Mouse (Mus musculus) embryonic facial prominence, embryonic 11.5 days (tissue): ENCODE results near the gene Vwa1. TPM values are rescaled to one million over a fixed set of nuclear protein-coding genes. Genes with fewer than 3 reads are reported as not detected.
"Not testable (repeated sequence)": the region's sequence is repeated elsewhere in the genome, so short reads cannot be mapped to it uniquely, and the experiment has no call there.

Experiments
- ATAC-seq: fragments of 200-750 bp; cut with Nextera tagmentation; replicated peaks from 2 replicates; pipeline ENCODE4 v1.8.0; 2017; ENCODE audit warnings: low read depth; ENCODE audit not compliant: insufficient number of reproducible peaks, low FRiP score, low TSS enrichment
- DNase-seq: peaks from one replicate; pipeline ENCODE4 v3.0.0-alpha.2; 2015; ENCODE audit warnings: low spot score
- H3K27ac ChIP-seq: fragments of 300-500 bp; sonication (generic); replicated peaks from 2 replicates; pipeline ENCODE4 v1.5.1; 2014; ENCODE audit warnings: mild to moderate bottlenecking, low read depth, low read length, control low read depth
- H3K27me3 ChIP-seq: fragments of 300-500 bp; sonication (generic); 2 replicates; pipeline ENCODE4 v1.6.1; 2014; ENCODE audit warnings: mild to moderate bottlenecking, low read length, moderate library complexity, mixed read lengths; ENCODE audit not compliant: control insufficient read depth, insufficient read depth
- H3K36me3 ChIP-seq: fragments of 300-500 bp; sonication (generic); replicated peaks from 2 replicates; pipeline ENCODE4 v1.6.1; 2014; ENCODE audit warnings: low read depth, mild to moderate bottlenecking, low read length, moderate library complexity, mixed read lengths; ENCODE audit not compliant: control insufficient read depth, insufficient read depth
- H3K4me1 ChIP-seq: fragments of 300-500 bp; sonication (generic); 2 replicates; pipeline ENCODE4 v1.6.1; 2014; ENCODE audit warnings: low read length, mixed read lengths; ENCODE audit not compliant: control insufficient read depth, insufficient read depth
- H3K4me2 ChIP-seq: fragments of 300-500 bp; sonication (generic); 2 replicates; pipeline ENCODE4 v1.6.1; 2014; ENCODE audit warnings: low read depth, mild to moderate bottlenecking, control low read depth, low read length, moderate library complexity
- H3K4me3 ChIP-seq: fragments of 300-500 bp; sonication (generic); 2 replicates; pipeline ENCODE4 v1.5.1; 2014; ENCODE audit warnings: low read depth, low read length, control low read depth
- H3K9ac ChIP-seq: fragments of 300-500 bp; sonication (generic); replicated peaks from 2 replicates; pipeline ENCODE4 v1.6.1; 2014; ENCODE audit warnings: mild to moderate bottlenecking, control low read depth, low read length
- H3K9me3 ChIP-seq: fragments of 300-500 bp; sonication (generic); replicated peaks from 2 replicates; pipeline ENCODE4 v1.6.1; 2016; ENCODE audit warnings: mild to moderate bottlenecking, low read length, inconsistent platforms, mixed read lengths; ENCODE audit not compliant: control insufficient read depth
- WGBS: fragments of 180-500 bp; shearing (Covaris S2); extraction: QIAGEN DNeasy Blood & Tissue Kit; methylation state at CpG from one replicate; pipeline ENCODE4 v1.1.7; 2014; 5-methylcytosine and 5-hydroxymethylcytosine counted together
- polyA plus RNA-seq: library from polyadenylated mRNA; unstranded; fragments of >200 nt; fragmentation: Nextera tagmentation; extraction: Ambion mirVana; gene quantifications from 2 replicates; pipeline ENCODE4 v1.2.1, GENCODE M21; 2014

Vwa1 gene
- polyA plus RNA-seq, 1 experiment from 2014 or later: 4.7 TPM

GRCm38 (mm10) chr4:155788833-155789232 is 14.3 kb upstream of the Vwa1 start:
- H3K4me2 ChIP-seq, H3K27me3 ChIP-seq, H3K4me3 ChIP-seq, ATAC-seq, H3K27ac ChIP-seq, H3K36me3 ChIP-seq, H3K9me3 ChIP-seq, H3K9ac ChIP-seq, H3K4me1 ChIP-seq, DNase-seq: not testable (repeated sequence)
- WGBS: 76% methylated on average over 4 of the region's 4 CpGs

GRCm38 (mm10) chr4:155788300-155788699 is 13.8 kb upstream of the Vwa1 start:
- DNase-seq (no peak), ATAC-seq (no peak)
- Histone ChIP-seq H3K9ac (no peak overlapping the region), H3K36me3 (no peaks in the 10 kb centered on the region), H3K9me3 (no peaks in the 10 kb centered on the region), H3K4me1 (no peaks in the 10 kb centered on the region), H3K27me3 (no peaks in the 10 kb centered on the region), H3K27ac (no peak overlapping the region), H3K4me3 (no peak overlapping the region), H3K4me2 (no peak overlapping the region)
- WGBS: 81% methylated on average over 3 of the region's 3 CpGs

DNA sequence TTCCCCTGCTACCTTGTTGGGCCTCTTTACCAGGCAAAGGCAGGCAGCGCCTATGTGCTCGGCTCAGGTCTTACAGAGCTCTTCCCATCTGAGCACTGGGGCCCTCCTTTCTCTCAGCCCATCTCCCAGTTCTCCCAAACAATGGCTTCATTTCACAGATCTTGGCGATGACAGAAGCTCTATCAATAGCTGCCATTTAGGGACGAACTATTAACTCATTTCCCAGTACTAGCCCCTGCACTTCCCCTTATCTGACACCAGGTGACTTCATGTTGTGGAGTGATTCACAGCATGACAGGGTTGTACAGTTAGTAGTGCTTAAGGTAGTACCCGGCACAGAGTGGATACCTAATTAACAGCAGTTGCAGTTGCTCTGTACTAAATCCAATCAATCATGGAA is 11.3 kb upstream of the Vwa1 start, which contains the start of gene Tmem88b:
TSS of gene Tmem88b (minus strand) at position 56 of the 400 bp plus-strand sequence.
- DNase-seq (no peak), ATAC-seq (no peak)
- Histone ChIP-seq H3K9me3 (no peaks in the 10 kb centered on the region), H3K36me3 (no peaks in the 10 kb centered on the region), H3K27me3 (no peaks in the 10 kb centered on the region), H3K9ac (no peak within 1 kb of the TSS), H3K4me1 (no peaks in the 10 kb centered on the region), H3K27ac (no peak within 1 kb of the TSS), H3K4me3 (peak within 1 kb of the TSS; percentile 52; the same call in 1 of the 2 replicates), H3K4me2 (peak within 1 kb of the TSS; percentile 74)
- WGBS: 61% methylated on average over 5 of the region's 5 CpGs

GRCm38 (mm10) chr4:155785246-155785645 is 10.7 kb upstream of the Vwa1 start:
- H3K9ac ChIP-seq: no peak overlapping the region

DNA sequence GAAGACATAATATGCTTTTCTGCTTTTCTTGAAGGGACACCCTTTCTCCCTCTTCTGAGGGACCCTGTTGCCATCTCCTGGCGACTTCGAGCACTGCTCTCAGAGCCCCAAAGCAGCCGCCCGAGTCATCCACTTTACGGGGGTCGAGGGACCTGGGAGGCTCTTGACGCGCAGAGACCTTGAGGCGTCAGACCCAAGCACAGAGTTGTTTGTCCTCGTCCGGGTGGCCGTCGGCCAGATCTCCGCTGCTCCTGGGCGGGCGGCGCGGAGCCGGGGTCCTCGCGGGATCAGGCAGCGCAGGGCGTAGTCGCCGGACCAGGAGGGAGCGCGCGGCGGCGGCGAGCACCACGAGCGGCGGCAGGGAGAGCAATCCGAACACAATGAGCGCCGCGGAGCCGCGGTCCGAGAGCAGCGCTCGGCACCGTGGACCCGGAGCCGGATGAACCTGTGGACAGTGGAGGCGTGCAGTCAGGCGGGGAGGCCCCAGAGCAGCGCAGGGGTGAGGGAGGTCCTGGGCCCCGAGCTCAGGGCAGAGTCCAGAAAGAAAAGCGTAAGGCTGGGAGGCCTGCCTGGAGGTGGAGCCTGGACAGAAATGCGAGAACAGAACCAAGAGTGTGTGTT is 9.7 kb upstream of the Vwa1 start:
- Histone ChIP-seq H3K4me3 (peak overlapping the region; percentile 52), H3K9ac (peak overlapping the region; percentile 83), H3K27me3 (no peaks in the 10 kb centered on the region), H3K9me3 (no peaks in the 10 kb centered on the region), H3K4me2 (peak overlapping the region; percentile 74), H3K4me1 (no peaks in the 10 kb centered on the region), H3K36me3 (no peaks in the 10 kb centered on the region), H3K27ac (peak overlapping the region; percentile 39)
- under 1% methylated on average over 52 of the region's 52 CpGs for WGBS
- ATAC-seq (peak; percentile 74), DNase-seq (peak; percentile 85)

More at GRCm38 (mm10) chr4:155785246-155785645, 10.7 kb upstream of the Vwa1 start:
- Histone ChIP-seq H3K4me3 (no peak overlapping the region), H3K27ac (no peak overlapping the region), H3K36me3 (no peaks in the 10 kb centered on the region), H3K27me3 (no peaks in the 10 kb centered on the region), H3K9me3 (no peaks in the 10 kb centered on the region), H3K4me1 (no peaks in the 10 kb centered on the region), H3K4me2 (no peak overlapping the region)
- WGBS: 78% methylated on average over 10 of the region's 10 CpGs
- ATAC-seq: no peak
- no peak for DNase-seq

- ATAC-seq (no peak), DNase-seq (no peak)
- Histone ChIP-seq H3K4me2 (peak overlapping the region; percentile 74; the same call in 1 of the 2 replicates), H3K27ac (no peak overlapping the region), H3K27me3 (no peaks in the 10 kb centered on the region), H3K36me3 (no peaks in the 10 kb centered on the region), H3K9me3 (no peaks in the 10 kb centered on the region), H3K9ac (peak overlapping the region; percentile 83), H3K4me3 (peak overlapping the region; percentile 52), H3K4me1 (no peaks in the 10 kb centered on the region)
- 41% methylated on average over 16 of the region's 16 CpGs for WGBS
Observed at GRCm38 (mm10) chr4:155783486-155784080, 9.1 kb upstream of the Vwa1 start.

DNA sequence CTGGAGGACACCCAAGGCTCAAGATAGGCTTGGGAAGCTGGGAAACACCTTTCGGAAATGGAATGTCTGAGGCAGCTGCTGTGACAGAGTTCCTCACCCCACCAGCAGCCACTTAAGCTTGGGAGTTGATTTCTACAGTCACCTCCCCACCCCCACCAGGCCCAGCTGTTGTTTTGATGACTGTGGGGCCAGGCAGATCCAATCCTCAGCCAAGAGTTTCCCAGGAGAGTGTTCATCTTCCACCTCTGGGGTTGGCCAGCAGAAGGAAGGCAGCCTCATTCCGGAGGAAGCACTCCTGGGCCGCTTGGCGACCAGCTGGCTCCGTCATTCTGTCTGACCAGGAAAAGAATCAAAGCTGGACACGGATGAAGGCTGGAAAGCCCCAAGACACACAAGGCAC is 6.4 kb upstream of the Vwa1 start:
- Histone ChIP-seq H3K4me2 (no peak overlapping the region), H3K4me1 (no peaks in the 10 kb centered on the region), H3K9ac (no peak overlapping the region), H3K4me3 (no peak overlapping the region), H3K36me3 (no peaks in the 10 kb centered on the region), H3K27ac (no peak overlapping the region), H3K27me3 (no peaks in the 10 kb centered on the region), H3K9me3 (no peaks in the 10 kb centered on the region)
- WGBS: 36% methylated on average over 6 of the region's 6 CpGs
- ATAC-seq: no peak
- DNase-seq: no peak

DNA sequence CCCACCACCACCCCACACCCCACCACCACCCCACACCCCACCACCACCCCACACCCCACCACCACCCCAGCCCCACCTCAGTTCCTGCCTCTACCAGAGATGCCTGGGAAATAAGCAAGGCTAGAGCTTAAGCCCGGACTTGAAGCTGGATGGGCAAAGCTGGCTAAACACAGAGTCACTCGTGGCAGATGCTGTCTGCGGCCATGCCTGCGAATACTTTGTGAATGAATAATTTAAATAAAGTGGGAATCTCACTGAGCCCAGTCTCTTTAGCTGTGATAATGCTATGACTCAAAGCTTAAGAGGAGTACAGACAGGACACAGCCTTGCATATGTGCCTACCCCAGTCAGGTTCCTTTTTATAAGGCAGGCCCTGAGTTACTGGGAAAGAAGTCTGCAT is 5.0 kb upstream of the Vwa1 start:
- 78% methylated on average over 4 of the region's 4 CpGs for WGBS

More for the DNA sequence above, 5.0 kb upstream of the Vwa1 start:
- H3K27me3 ChIP-seq: no peaks in the 10 kb centered on the region
- no peaks in the 10 kb centered on the region for H3K4me1 ChIP-seq
- no peaks in the 10 kb centered on the region for H3K9me3 ChIP-seq
- H3K4me2 ChIP-seq: no peak overlapping the region
- H3K4me3 ChIP-seq: no peak overlapping the region
- H3K27ac ChIP-seq: no peak overlapping the region
- H3K9ac ChIP-seq: no peak overlapping the region
- DNase-seq (no peak), ATAC-seq (no peak)
- no peaks in the 10 kb centered on the region for H3K36me3 ChIP-seq
